Mouse (Mus musculus) B cell, adult 2 months (primary cell): Measurements from ENCODE around the gene Rtl6.

Experiments used
- DNase-seq, 2 experiments: peaks; one replicate each; pipeline ENCODE4 v3.0.0; 2022

Gene Rtl6

GRCm38 (mm10) chr15:84536611-84537010 lies 21.0 kb downstream of the Rtl6 start:
- no peak for DNase-seq

- DNase-seq, result peak; percentile 70 to 74
These were observed 21.7 kb downstream of the Rtl6 start for GRCm38 (mm10) chr15:84535953-84536352.

- no peak for DNase-seq
These were observed 25.4 kb downstream of the Rtl6 start for GRCm38 (mm10) chr15:84532211-84532610.

- DNase-seq, result no peak
These were observed 26.1 kb downstream of the Rtl6 start for GRCm38 (mm10) chr15:84531535-84531934.

- DNase-seq, result no peak
These were observed 30.7 kb downstream of the Rtl6 start for GRCm38 (mm10) chr15:84526921-84527320.

GRCm38 (mm10) chr15:84525222-84525883 lies 32.3 kb downstream of the Rtl6 start:
- no peak for DNase-seq

- DNase-seq, result no peak
These were observed 34.5 kb downstream of the Rtl6 start for GRCm38 (mm10) chr15:84522953-84523689.

GRCm38 (mm10) chr15:84521486-84521885 lies 36.1 kb downstream of the Rtl6 start:
- no peak for DNase-seq

GRCm38 (mm10) chr15:84518540-84518939 lies 39.1 kb downstream of the Rtl6 start:
- no peak for DNase-seq

- peak; percentile 54 to 57 for DNase-seq
These were observed 44.9 kb downstream of the Rtl6 start for GRCm38 (mm10) chr15:84512626-84513296.

GRCm38 (mm10) chr15:84509981-84510380 lies 47.6 kb downstream of the Rtl6 start:
- DNase-seq, result no peak

GRCm38 (mm10) chr15:84509161-84509560 lies 48.5 kb downstream of the Rtl6 start:
- no peak for DNase-seq

- no peak for DNase-seq
These were observed 51.6 kb downstream of the Rtl6 start for GRCm38 (mm10) chr15:84506026-84506425.

- DNase-seq, result no peak
These were observed 52.7 kb downstream of the Rtl6 start for GRCm38 (mm10) chr15:84504895-84505294.
